Mouse (Mus musculus): ENCODE measurements at regions not wholly inside any gene's neighbourhood (a gene's known extent, or its start where the extent isn't known, plus 50 kb on each side); places are given as distances from the start of the nearest gene placed in this dataset.
A peak's percentile ranks its signal among the peaks of the same experiment; 100 is the strongest.

GRCm38 (mm10) chrX:85329474-85330225 lies 80.2 kb downstream of the Fthl17a start:
- DNase-seq (ENCODE audit: low spot score), result no peak

GRCm38 (mm10) chrX:85343517-85343916 lies 94.0 kb downstream of the Fthl17a start:
- peak; percentile 61 for DNase-seq (ENCODE audit: low spot score)

DNA sequence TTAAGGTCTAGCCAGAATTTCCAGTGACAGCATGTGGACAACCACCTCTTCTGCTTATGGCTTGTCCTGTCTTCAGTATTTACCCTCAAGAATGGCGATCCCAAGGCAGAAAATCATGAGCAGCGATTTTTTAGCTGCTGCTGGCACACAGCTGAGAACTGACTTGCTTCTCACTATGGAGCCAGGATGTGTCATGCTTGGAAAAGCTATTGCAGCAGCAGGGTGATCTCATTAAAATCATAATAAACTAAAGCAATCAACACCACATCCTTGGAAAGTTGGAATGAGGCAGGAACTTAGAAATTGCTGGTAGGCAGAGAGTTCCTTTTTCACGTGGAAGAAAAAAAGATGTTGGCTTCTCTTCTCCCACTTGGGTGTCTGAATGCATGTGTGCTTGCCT lies 125.8 kb downstream of the Fthl17a start:
- DNase-seq (ENCODE audit: low spot score), result no peak

DNA sequence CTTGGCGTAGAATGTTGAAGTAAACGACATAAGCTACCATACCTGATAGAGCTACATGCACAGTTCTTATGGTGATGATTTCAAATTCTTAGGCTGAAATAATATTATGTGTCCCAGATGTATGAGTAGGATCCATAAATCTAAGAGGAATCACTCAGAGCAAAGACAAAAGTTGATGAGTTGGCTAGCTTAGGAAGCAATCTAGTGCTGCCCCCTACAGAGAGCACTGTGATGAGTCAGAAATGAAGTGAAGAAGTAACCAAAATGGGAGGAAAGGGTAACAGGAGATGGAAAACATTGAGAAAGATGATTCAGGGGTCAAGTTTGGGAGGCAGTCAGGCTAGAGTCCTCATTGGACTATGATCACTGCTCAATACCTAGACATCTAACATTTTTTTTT lies 135.0 kb downstream of the Fthl17a start:
- DNase-seq (ENCODE audit: low spot score), result no peak

Measured in retina, embryonic 14.5 days (tissue).